Mouse (Mus musculus): ENCODE results near the gene Trim8. TPM values are rescaled to one million over a fixed set of nuclear protein-coding genes. Genes with fewer than 3 reads are reported as not detected.

The Trim8 gene
- total RNA-seq, 1 experiment from 2014 or later, result 21.6 TPM

DNA sequence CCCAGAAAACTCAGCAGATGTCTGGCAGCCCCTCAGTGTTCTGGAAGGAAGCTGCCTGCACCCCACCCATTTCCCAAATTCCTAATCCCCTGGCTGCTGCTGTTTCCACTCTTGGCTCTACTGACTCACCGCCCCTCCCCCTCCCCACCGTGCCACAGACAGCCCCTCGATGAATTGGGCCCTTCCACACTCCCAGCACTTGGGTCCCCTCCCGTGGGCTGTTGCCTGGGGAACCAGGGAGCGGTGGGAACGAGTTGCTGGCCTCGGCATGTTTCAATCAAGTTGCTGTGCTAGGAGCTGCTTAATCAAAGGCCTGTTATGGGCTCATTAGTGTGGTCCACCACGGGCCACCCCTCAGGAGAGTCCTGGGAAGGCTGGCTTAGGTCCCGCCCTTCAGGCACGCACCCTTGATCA is 24.1 kb upstream of the Trim8 start:
- no peak for ATAC-seq (replicated peaks in 1 of 2; ENCODE audit: insufficient read depth in 1 of 2, low FRiP score in 2 of 2, low TSS enrichment in 1 of 2, low read depth in 1 of 2, poor library complexity in 2 of 2, severe bottlenecking in 2 of 2)

DNA sequence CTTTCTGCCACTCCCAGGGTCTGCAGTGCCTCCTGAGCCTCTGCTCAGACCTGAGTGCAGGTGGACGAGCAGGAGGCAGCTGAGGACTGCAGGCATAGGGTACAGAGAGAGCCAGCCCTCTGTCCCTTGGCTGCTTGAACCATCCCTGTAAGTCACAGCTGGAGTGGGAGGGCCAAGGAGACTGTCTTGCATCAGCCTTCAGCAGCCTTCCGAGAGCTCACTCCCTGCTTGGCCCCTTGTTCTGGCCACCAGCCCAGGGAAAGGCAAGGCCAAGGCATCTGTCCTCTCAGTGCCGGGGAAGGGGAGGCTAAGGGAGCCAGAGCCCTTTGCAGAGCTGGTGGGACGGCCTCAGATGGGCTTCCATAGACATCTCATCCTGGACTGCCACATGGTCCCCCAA is 23.3 kb upstream of the Trim8 start:
- ATAC-seq (replicated peaks in 1 of 2; ENCODE audit: insufficient read depth in 1 of 2, low FRiP score in 2 of 2, low TSS enrichment in 1 of 2, low read depth in 1 of 2, poor library complexity in 2 of 2, severe bottlenecking in 2 of 2), result no peak

DNA sequence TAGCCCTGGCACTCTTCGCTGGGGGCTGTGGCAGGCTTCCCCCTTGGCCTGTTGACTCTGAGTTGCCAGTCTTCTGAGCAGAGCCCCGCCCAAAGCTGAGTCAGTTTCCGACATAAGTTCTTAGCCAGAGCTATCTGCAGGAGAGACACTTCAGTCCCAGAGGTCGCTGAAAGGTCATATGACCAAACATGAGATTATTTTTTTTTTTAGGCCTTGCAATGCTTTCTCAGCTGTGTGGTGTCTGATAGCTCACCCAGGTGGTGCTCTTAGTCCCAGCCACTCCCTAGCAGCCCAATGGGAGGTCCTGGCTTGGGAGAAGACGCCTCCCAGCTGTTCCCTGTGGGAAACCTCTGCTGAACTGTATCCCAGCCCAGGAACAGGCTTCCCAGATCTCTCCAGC is 22.7 kb upstream of the Trim8 start:
- 0 out of 4 replicates have a peak, but pooled peaks of 1 of the 2 experiments have one; percentile 28 for ATAC-seq (replicated peaks in 1 of 2; ENCODE audit: insufficient read depth in 1 of 2, low FRiP score in 2 of 2, low TSS enrichment in 1 of 2, low read depth in 1 of 2, poor library complexity in 2 of 2, severe bottlenecking in 2 of 2)

DNA sequence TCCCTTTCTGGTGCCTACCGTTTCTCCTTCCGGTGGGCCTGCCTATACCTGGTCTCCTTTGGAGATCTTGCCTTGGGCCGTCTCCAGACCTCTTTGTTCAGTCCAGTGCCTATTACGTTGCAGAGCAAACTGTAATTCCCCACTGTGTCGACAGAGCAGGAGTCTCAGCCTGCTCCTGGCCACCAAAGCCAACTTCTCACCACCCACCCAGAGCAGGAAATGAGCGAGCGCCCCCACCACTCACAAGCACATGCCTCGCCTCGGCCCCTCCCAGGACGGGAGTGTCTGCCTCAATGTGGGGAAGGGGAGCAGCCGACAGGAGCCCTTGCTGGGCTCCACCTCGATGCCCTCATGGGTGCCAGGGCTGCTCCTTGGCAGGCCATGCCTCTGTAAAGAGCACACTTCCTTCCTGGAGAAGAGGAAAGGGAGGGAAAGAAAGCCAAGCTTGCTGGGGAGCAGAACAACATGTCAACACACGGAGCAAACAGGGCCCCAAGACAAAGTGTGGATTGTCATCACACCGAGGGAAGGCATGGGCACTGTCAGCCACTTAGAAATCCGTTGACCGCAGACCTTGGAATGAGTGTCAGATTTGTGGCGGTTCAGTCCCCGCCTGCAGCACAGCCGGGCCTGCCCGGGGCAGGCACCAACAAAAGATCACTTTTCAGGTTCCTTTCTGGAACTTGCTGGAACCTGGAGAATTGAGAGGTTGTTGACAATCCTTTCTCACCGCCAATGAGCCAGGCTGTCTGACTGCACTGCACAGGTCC is 22.0 kb upstream of the Trim8 start:
- ATAC-seq (replicated peaks in 1 of 2; ENCODE audit: insufficient read depth in 1 of 2, low FRiP score in 2 of 2, low TSS enrichment in 1 of 2, low read depth in 1 of 2, poor library complexity in 2 of 2, severe bottlenecking in 2 of 2), result peak in 1 of 2 experiments; percentile 16; a peak in 1 of 4 replicates

DNA sequence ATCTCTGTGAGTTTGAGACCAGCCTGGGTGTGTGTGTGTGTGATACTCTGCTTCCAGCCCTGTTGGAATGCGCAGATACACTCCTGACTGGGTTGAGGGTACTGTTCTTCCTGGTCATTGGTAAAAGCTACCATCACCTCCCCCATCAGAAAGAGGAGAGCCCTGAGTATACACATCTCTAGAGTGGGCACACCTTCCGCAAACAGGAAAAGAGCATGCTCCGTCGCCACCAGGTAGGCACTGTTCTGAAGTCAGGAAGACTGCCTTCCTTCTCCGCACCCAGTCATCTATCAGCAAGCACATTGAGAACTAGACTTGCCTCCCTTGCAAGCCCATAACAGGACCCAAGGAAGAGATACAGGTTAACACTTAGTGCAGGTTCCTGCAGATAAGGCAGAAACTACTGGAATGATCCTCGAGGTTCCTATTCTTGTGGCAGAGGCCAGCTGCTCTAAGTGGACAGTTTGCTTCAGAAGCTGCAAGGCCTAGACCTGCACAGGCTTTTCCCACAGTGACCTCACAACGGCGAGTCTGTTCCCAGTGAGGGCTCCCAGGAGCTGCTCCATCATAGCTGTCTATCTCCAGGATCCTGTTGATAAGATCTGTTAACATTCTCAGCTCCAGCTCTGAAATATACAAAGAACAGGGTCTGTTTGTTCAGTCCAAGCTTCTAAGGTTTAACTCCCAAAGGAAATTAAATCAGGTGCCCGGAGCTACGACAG is 20.7 kb upstream of the Trim8 start:
- ATAC-seq (replicated peaks in 1 of 2; ENCODE audit: insufficient read depth in 1 of 2, low FRiP score in 2 of 2, low TSS enrichment in 1 of 2, low read depth in 1 of 2, poor library complexity in 2 of 2, severe bottlenecking in 2 of 2), result no peak

DNA sequence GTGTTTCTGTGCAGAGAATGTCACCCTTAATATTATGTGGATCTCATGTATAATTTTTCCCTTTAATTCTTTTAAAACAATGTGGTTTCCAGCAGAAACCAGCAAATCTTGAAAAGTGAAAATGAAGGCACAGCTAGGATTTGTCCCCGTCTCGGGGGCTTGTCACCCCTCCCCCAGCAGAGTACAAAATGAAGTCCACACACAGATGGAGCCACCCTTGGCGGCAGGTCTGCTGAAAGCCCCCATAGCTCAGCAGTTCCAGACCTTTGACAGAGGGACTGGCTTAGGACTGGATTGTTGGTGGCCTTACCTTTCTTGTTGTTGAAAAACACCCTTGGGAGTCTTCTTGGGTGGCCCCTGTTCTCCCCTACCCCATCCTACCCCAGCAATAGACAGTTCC is 20.1 kb upstream of the Trim8 start:
- ATAC-seq (replicated peaks in 1 of 2; ENCODE audit: insufficient read depth in 1 of 2, low FRiP score in 2 of 2, low TSS enrichment in 1 of 2, low read depth in 1 of 2, poor library complexity in 2 of 2, severe bottlenecking in 2 of 2), result no peak

DNA sequence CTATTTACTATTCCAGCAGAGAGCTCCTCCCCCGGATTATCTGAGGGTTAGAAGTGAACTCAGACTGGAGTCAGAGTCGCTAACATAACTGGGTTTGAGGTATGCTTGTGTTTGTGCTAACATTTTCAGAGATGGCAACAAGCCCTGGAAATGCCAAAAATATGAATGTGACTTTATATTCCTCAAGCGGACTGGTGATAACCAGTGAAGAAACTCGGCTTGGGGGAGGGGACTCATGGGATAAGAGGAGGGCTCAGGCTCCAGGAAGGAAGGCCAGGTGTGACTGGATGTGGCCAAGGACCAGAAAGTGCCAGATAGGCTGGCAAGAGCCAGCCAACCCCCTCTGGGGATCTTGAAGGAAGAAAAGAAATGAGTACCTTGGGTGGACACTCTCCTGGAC is 19.7 kb upstream of the Trim8 start:
- no peak for ATAC-seq (replicated peaks in 1 of 2; ENCODE audit: insufficient read depth in 1 of 2, low FRiP score in 2 of 2, low TSS enrichment in 1 of 2, low read depth in 1 of 2, poor library complexity in 2 of 2, severe bottlenecking in 2 of 2)

DNA sequence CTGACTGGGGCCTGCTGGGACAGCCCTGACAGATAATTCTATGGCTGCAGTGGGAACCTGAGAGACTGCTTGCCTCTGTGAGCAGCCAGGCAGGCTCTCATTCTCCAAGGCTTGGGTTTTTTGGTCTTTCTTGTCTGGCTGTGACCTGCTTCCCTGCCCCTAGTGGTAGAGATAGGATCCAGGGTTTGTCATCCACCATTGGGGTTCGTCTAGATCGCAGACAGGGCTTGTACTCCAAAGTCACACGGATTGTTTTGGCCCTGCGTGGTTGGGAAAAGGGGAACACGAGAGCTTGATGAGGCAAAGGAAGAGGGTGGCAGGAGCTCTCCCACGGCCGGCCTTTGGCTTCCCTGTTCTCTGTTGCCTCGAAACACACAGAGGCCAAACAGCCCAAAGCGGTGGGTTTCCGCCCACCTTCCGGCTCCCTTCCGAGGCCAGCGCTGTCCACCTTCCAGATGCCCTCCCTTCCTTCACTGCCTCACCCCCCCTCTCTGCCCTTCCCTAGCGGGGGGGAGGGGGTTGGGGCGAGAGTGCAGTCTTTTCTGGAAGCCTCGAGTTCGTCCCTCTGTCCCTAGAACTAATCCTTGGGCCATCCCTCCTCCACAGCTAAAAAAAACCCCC is 18.5 kb upstream of the Trim8 start:
- peak; percentile 26 to 43 for ATAC-seq (replicated peaks in 1 of 2; ENCODE audit: insufficient read depth in 1 of 2, low FRiP score in 2 of 2, low TSS enrichment in 1 of 2, low read depth in 1 of 2, poor library complexity in 2 of 2, severe bottlenecking in 2 of 2)

DNA sequence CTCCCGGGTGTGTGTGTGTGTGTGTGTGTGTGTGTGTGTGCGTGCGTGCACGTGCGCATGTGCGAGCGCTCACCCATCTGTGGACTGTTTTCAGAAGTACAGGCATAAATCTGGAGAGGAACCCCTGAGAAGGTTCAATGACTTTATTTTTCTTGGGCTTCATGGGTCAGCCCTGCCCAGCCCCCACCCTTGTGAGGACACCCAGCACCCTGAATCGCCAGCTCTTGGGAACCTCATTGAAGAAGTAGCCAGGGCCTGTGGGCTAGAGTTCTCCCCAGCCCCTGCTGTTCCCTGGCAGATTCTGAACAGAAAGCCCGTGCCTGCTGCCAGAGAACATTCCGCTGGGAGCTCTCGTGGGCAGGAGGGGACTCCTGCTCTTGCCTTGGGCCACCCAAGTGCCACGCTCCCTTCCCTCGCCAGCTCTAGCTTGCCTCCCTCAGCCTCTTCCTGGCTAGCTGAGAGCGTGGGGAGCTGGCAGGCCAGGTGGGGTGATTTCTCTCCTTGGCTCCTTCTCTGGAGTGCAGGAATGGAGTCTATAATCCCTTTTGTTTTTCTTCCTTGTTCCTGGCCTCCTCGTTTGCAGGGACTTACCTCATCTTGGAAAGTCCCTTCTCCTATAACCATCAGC is 17.7 kb upstream of the Trim8 start:
- no peak for ATAC-seq (replicated peaks in 1 of 2; ENCODE audit: insufficient read depth in 1 of 2, low FRiP score in 2 of 2, low TSS enrichment in 1 of 2, low read depth in 1 of 2, poor library complexity in 2 of 2, severe bottlenecking in 2 of 2)

DNA sequence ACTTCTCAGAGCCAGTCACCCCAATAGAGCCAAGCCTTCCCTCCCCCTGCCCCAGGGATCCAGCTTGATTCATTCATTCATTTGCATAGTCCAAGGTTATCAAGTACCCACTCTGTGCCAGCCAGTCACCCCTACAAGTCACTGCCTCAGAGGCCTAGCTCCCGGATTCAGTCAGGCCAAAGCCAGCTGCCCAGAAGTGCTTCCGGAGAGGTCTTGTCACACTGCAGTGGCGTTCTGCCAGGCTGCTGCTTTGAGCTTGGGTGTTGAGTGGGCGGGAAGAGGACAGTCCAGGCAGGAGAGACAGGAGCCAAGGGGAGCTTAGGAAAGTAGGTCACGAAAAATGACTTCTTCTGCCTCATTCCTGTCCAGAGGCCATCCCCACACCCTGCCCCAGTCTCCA is 17.0 kb upstream of the Trim8 start:
- ATAC-seq (replicated peaks in 1 of 2; ENCODE audit: insufficient read depth in 1 of 2, low FRiP score in 2 of 2, low TSS enrichment in 1 of 2, low read depth in 1 of 2, poor library complexity in 2 of 2, severe bottlenecking in 2 of 2), result no peak

DNA sequence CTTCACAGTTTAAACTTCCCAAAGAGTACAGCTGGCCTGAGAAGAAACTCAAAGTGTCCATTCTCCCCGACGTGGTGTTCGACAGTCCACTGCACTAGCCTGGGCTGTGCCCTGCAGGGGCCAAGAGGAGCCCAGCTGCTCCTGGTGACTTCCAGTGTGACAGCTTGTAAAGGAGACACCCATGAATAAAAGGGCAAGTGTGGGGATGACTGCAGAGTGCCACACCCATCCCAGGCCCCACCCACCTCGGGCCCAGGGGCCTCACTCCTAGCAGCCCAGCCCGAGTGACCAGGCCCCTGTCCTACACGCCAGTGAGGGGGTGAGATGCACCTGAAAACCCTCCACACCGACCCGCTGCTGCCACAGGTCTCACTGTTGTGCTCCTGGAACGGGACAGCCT is 15.7 kb upstream of the Trim8 start:
- no peak for ATAC-seq (replicated peaks in 1 of 2; ENCODE audit: insufficient read depth in 1 of 2, low FRiP score in 2 of 2, low TSS enrichment in 1 of 2, low read depth in 1 of 2, poor library complexity in 2 of 2, severe bottlenecking in 2 of 2)

DNA sequence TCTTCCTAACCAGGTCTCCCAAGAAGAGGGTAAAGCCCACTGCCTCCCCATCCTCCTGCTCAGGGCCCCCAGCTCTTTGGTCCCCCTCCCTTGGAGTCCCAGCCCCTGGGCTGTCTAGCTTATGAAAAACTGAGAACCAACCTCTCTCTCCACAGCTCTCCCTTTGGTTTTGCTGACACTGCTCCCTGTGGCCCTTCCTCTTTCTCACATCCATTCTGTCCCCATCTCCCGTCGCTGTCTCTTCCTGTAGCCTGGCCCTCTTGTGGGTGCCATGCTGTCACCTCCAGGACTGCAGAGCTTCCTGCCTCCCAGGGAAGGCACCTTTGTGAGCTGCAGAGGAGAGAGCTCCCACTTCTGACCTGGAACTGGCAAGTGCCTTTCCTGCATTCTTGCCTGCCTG is 14.8 kb upstream of the Trim8 start:
- peak in 1 of 2 experiments; percentile 19; a peak in 1 of 4 replicates for ATAC-seq (replicated peaks in 1 of 2; ENCODE audit: insufficient read depth in 1 of 2, low FRiP score in 2 of 2, low TSS enrichment in 1 of 2, low read depth in 1 of 2, poor library complexity in 2 of 2, severe bottlenecking in 2 of 2)

DNA sequence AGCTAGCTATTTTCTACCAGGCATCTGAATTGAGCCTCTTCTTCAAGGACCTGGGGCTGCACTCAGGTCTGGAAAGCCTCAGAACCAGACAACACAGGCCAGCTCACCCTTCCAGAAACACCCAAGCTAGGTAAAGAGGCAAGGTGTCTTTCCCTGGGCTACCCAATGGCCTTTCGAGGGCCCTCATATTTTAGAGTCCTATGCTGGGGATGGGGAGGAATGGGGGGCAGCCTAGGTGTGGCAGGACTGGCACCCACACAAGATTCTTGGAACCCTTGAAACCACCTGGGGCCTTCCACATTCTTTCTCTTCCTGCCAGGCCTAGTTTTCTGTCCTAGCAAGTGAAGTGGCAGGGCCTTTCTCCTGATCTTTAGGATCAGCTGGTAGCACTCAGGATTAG is 12.1 kb upstream of the Trim8 start:
- no peak for ATAC-seq (replicated peaks in 1 of 2; ENCODE audit: insufficient read depth in 1 of 2, low FRiP score in 2 of 2, low TSS enrichment in 1 of 2, low read depth in 1 of 2, poor library complexity in 2 of 2, severe bottlenecking in 2 of 2)

DNA sequence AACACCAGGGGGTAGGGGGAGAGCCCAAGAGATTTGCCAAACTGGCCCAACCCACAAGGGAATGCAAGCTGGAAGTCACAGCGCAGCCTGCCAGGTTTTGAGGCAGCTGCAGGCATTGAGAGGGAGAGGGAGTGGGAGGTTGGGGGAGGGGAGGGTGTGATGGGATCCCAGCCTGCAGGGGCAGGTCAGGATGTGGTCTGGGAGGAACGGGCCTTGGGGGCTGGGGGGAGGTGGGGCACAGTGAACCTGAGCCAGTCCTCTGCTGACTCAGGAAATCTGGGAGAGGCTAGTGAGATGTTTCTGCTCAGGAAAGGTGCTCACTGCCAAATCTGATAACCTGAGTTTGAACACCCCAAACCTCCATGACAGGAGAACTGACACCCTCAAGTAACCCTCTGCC is 10.9 kb upstream of the Trim8 start:
- ATAC-seq (replicated peaks in 1 of 2; ENCODE audit: insufficient read depth in 1 of 2, low FRiP score in 2 of 2, low TSS enrichment in 1 of 2, low read depth in 1 of 2, poor library complexity in 2 of 2, severe bottlenecking in 2 of 2), result peak; percentile 52 to 54

DNA sequence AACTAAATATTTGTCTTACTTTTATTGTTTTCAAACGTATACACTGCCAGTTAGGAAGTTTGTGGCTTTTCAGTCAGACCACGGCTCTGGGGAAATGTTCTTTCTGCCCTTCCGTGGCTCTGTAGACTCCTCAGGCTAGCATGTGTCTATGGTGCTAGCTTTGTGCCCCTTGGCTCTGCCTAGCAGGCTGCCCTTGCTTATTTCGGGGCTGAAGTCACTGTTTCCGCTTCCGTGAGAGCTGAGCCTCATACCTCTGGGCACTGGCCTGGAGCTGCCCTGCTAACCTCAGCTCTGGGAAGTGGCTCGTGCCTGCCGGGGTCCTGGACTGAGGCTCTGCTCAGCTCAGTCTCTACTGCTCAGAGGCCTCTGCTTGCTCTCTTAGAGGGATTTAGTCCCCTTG is 6.4 kb upstream of the Trim8 start:
- peak in 1 of 2 experiments; percentile 18; a peak in 1 of 4 replicates for ATAC-seq (replicated peaks in 1 of 2; ENCODE audit: insufficient read depth in 1 of 2, low FRiP score in 2 of 2, low TSS enrichment in 1 of 2, low read depth in 1 of 2, poor library complexity in 2 of 2, severe bottlenecking in 2 of 2)

DNA sequence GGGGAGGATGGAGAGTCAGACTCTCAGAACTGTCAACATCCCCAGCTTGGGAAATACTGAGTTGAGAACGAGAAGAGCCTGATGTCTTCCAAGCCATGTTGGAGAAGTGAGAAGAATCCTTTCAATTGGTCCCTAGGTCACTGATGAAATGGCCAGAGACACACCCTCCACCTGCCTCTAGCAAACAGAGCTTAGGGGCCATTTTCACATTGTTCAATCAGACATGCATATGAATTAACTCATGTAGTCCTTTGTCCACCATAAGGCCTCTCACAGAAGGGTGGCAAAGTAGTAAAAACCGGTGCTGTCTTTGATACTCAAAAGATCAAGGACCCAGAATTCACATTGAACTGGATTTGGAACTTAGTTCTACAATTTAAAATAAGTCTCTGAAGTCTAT is 4.3 kb upstream of the Trim8 start:
- no peak for ATAC-seq (replicated peaks in 1 of 2; ENCODE audit: insufficient read depth in 1 of 2, low FRiP score in 2 of 2, low TSS enrichment in 1 of 2, low read depth in 1 of 2, poor library complexity in 2 of 2, severe bottlenecking in 2 of 2)

DNA sequence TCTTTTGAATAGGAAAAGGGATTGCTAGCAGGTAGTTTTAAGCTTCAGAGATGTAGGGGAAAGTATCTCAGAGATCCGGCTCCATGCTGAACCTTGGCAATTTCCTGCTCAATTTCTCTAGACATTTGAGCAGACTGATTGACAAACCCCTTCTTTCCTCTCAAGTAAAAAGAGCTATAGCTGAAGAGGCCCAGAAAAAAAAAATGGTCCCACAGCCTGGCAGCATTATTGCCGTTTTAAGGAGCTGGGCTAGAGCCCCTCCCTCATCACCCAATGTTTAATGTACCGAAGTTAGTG is 2.0 kb upstream of the Trim8 start:
- ATAC-seq (replicated peaks in 1 of 2; ENCODE audit: insufficient read depth in 1 of 2, low FRiP score in 2 of 2, low TSS enrichment in 1 of 2, low read depth in 1 of 2, poor library complexity in 2 of 2, severe bottlenecking in 2 of 2), result no peak

All from hematopoietic stem cell, adult 5-6 weeks (primary cell).